Mouse (Mus musculus) megakaryocyte, embryonic 14.5 days (primary cell): ENCODE measurements around the gene Sorbs2.

Experiments used
- FLI1 ChIP-seq: IDR thresholded peaks from 2 replicates; pipeline ENCODE4 v1.6.1; 2012; ENCODE audit warnings: low read length, inconsistent platforms, mixed read lengths
- GATA1 ChIP-seq: IDR thresholded peaks from 3 replicates; pipeline ENCODE4 v1.6.1; 2012; ENCODE audit warnings: mixed read lengths, low read length, inconsistent platforms, borderline replicate concordance

DNA sequence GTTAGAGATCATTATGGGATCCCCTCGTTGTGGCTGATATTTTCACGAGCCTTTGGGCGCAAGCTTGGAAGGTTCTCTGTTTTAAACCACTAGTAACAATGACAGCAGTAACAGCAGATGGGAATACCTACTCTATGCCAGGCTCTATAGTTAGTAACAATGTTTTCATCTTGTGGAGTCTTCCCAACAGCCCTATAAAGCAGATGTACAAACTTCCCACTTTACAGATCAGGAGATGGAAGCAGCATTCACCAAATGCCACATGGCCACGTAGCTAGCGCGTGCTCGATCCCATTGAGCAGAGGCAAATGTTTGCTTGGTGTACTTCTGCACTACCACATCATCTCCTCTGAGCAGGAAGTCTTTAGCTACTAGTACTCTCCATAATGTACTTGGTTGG lies 269.4 kb downstream of the Sorbs2 start:
- TF ChIP-seq GATA1 (no peak), FLI1 (no peak)
